Mouse (Mus musculus) lung, embryonic 14.5 days (tissue): ENCODE data around the gene Tipin. TPM values are rescaled to one million over a fixed set of nuclear protein-coding genes. Genes with fewer than 3 reads are reported as not detected.

Source experiments
- ATAC-seq: fragments of 200-750 bp; cut with Nextera tagmentation; 2 replicates; pipeline ENCODE4 v1.8.0; 2017; ENCODE audit warnings: mild to moderate bottlenecking, moderate TSS enrichment, moderate library complexity; ENCODE audit not compliant: insufficient read depth
- DNase-seq: peaks from one replicate; pipeline ENCODE4 v3.0.0-alpha.2; 2015
- H3K27ac ChIP-seq: fragments of 300-500 bp; sonication (generic); 2 replicates; pipeline ENCODE4 v1.5.1; 2014; ENCODE audit warnings: low read depth, mild to moderate bottlenecking, moderate library complexity
- H3K27me3 ChIP-seq: fragments of 300-500 bp; sonication (generic); 2 replicates; pipeline ENCODE4 v1.6.1; 2014; ENCODE audit warnings: low read length, control low read depth; ENCODE audit not compliant: insufficient read depth
- H3K36me3 ChIP-seq: fragments of 300-500 bp; sonication (generic); 2 replicates; pipeline ENCODE4 v1.6.1; 2014; ENCODE audit warnings: control low read depth; ENCODE audit not compliant: insufficient read depth
- H3K4me1 ChIP-seq: fragments of 300-500 bp; sonication (generic); 2 replicates; pipeline ENCODE4 v1.6.1; 2014; ENCODE audit warnings: antibody characterized with exemption, control low read depth; ENCODE audit not compliant: insufficient read depth
- H3K4me2 ChIP-seq: fragments of 300-500 bp; sonication (generic); 2 replicates; pipeline ENCODE4 v1.6.1; 2014; ENCODE audit warnings: mild to moderate bottlenecking
- H3K4me3 ChIP-seq: fragments of 300-500 bp; sonication (generic); 2 replicates; pipeline ENCODE4 v1.5.1; 2014; ENCODE audit warnings: low read depth, low read length
- H3K9ac ChIP-seq: fragments of 300-500 bp; sonication (generic); 2 replicates; pipeline ENCODE4 v1.6.1; 2014
- H3K9me3 ChIP-seq: fragments of 300-500 bp; sonication (generic); 2 replicates; pipeline ENCODE4 v1.6.1; 2016; ENCODE audit warnings: low read depth, low read length, control low read depth
- CTCF ChIP-seq: IDR thresholded peaks from 2 replicates; pipeline ENCODE4 v1.5.1; 2016; ENCODE audit warnings: antibody characterized with exemption, low read depth
- WGBS: fragments of 180-500 bp; shearing (Covaris S2); extraction: QIAGEN DNeasy Blood & Tissue Kit; methylation state at CpG from one replicate; pipeline ENCODE4 v1.1.7; 2014; 5-methylcytosine and 5-hydroxymethylcytosine counted together
- polyA plus RNA-seq: library from polyadenylated mRNA; unstranded; fragments of >200 nt; fragmentation: Nextera tagmentation; extraction: Ambion mirVana; gene quantifications from 2 replicates; pipeline ENCODE4 v1.2.1, GENCODE M21; 2014

Gene Tipin
- polyA plus RNA-seq, 1 experiment from 2014 or later: 288 TPM

DNA sequence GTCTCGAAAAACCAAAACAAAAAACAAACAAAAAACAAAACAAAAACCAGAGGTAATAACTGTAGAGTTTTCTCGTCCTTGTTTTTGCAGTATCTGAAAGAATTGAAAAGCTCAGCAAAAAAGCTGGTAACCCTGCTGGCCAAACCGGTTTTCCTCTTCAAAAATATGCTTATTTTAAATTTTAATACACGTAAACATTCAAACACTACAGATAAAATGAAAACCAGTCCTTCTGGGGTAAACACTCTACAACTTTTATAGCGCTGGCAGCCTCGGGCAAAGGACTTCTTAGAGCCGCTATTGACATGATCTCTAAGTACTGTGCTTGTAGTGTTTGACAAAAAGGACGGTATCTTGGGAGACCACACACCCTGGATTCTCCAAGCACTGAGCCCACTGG, 60.3 kb downstream of the Tipin start:
- WGBS: 55% methylated on average over 8 of the region's 8 CpGs
- Histone ChIP-seq H3K4me3 (peak overlapping the region; percentile 67), H3K9me3 (no peaks in the 10 kb centered on the region)

DNA sequence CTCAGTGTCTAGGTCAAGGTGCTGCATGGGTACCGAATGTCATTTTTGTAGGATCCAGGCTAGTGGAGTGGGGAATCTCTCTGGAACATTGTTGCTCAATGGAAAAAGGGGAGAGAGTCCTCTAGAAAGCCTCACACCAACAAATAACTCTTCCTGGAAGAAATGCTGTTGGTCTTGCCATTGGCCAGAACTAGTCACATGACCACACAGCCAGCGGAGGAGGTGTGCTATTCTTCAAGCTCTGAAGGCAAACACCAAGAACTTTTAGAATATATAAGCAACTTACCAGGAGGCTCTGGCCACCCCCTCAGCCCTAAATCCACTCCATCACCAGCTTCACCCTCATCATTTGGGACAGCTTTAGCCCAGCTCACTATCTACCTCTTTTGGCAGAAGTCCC, 62.3 kb downstream of the Tipin start:
- H3K27me3 ChIP-seq: no peaks in the 10 kb centered on the region
- H3K4me2 ChIP-seq: no peak overlapping the region
- H3K9ac ChIP-seq: no peak overlapping the region

More for the DNA sequence above, 60.3 kb downstream of the Tipin start:
- H3K9ac ChIP-seq: no peak overlapping the region
- H3K27ac ChIP-seq: peak overlapping the region; percentile 100; the same call in 1 of the 2 replicates
- H3K27me3 ChIP-seq: no peaks in the 10 kb centered on the region
- H3K4me1 ChIP-seq: peaks cover 8% of the 10 kb centered on the region; the same call in 1 of the 2 replicates
- peak overlapping the region; percentile 86 for H3K4me2 ChIP-seq
- H3K36me3 ChIP-seq: peaks cover 8% of the 10 kb centered on the region; the same call in 1 of the 2 replicates
- TF ChIP-seq CTCF: no peak
- ATAC-seq: no peak
- peak; percentile 10 for DNase-seq

DNA sequence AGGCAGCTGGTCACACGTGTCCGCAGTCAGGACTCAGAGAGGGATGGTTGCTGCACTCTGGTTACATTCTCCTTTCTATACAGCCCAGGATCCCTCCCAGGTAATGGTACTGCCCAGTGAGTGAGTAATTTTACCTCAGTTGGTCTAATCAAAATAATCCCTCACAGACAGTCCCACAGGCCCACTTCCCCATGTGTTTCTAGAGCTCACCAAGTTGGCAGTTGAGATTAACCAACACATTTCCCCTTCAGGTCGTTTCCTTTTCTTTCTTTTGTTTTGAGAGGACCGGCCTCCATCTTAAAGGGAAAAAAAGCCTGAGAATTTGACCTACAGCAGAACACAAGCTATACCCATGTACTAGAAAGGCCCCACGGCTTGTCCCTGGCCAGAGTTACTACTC, 64.5 kb downstream of the Tipin start:
- ATAC-seq: no peak
- no peaks in the 10 kb centered on the region for H3K9me3 ChIP-seq
- H3K36me3 ChIP-seq: no peaks in the 10 kb centered on the region
- no peak overlapping the region for H3K9ac ChIP-seq
- H3K4me1 ChIP-seq: no peaks in the 10 kb centered on the region
- H3K27me3 ChIP-seq: no peaks in the 10 kb centered on the region
- WGBS: 54% methylated on average over 5 of the region's 5 CpGs
- DNase-seq: no peak
- no peak overlapping the region for H3K27ac ChIP-seq
- TF ChIP-seq CTCF: no peak
- H3K4me3 ChIP-seq: no peak overlapping the region
- no peak overlapping the region for H3K4me2 ChIP-seq

More for the DNA sequence above, 62.3 kb downstream of the Tipin start:
- Histone ChIP-seq H3K4me3 (no peak overlapping the region), H3K9me3 (no peaks in the 10 kb centered on the region), H3K27ac (no peak overlapping the region), H3K36me3 (no peaks in the 10 kb centered on the region), H3K4me1 (peaks cover 8% of the 10 kb centered on the region; the same call in 1 of the 2 replicates)
- TF ChIP-seq CTCF: no peak
- 80% methylated on average over 2 of the region's 2 CpGs for WGBS
- no peak for DNase-seq
- no peak for ATAC-seq

DNA sequence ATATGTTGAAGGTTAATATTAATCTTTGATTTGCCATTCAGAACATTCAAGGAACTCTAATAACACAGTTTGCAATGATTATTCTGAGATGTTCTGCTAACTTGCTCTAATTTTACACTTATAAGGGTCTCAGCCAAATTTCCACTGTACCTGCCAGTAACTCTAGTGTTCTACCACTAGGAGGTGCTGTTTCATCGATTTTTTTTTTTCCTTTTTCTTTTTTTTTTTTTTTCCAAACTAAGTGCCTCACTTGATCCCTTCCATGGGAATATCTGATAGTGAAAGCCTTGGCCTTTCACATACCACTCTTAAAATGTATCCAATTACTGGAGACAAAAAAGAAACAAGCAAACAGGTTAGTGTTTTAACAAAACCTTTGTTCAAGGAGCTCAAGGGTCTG, 66.0 kb downstream of the Tipin start:
- DNase-seq (peak; percentile 78), ATAC-seq (no peak)
- H3K27ac ChIP-seq: no peak overlapping the region
- no peak overlapping the region for H3K4me2 ChIP-seq
- H3K9me3 ChIP-seq: no peaks in the 10 kb centered on the region
- no peak overlapping the region for H3K9ac ChIP-seq
- H3K36me3 ChIP-seq: no peaks in the 10 kb centered on the region
- no peak overlapping the region for H3K4me3 ChIP-seq
- 0% methylated on average over 1 of the region's 1 CpGs for WGBS
- peak; percentile 73 for TF ChIP-seq CTCF
- H3K4me1 ChIP-seq: no peaks in the 10 kb centered on the region
- H3K27me3 ChIP-seq: no peaks in the 10 kb centered on the region

DNA sequence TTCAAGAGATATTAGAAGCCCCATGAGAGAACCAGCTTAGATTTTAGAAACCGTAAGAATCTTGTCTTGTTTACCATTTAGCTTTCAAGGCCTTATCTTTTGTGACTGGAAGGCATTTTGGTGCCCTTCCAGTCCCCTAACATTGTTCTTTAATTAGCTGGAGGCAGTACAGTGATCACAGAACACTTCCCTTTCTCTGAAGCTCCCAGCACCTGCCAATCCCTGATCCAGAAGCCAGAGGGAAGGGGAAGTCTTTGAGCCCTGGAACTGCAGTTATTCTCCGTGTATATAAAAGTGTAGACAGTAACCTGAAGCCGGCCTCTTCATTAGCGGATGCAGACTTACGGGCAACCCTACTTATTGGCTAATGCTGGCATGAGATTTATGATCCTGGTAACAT, 68.1 kb downstream of the Tipin start:
- no peaks in the 10 kb centered on the region for H3K27me3 ChIP-seq
- no peaks in the 10 kb centered on the region for H3K4me1 ChIP-seq
- H3K4me3 ChIP-seq: no peak overlapping the region
- H3K4me2 ChIP-seq: no peak overlapping the region
- no peaks in the 10 kb centered on the region for H3K9me3 ChIP-seq
- no peak overlapping the region for H3K27ac ChIP-seq
- WGBS: 46% methylated on average over 5 of the region's 5 CpGs
- ATAC-seq: no peak
- TF ChIP-seq CTCF: no peak
- no peak for DNase-seq
- no peak overlapping the region for H3K9ac ChIP-seq
- H3K36me3 ChIP-seq: no peaks in the 10 kb centered on the region

DNA sequence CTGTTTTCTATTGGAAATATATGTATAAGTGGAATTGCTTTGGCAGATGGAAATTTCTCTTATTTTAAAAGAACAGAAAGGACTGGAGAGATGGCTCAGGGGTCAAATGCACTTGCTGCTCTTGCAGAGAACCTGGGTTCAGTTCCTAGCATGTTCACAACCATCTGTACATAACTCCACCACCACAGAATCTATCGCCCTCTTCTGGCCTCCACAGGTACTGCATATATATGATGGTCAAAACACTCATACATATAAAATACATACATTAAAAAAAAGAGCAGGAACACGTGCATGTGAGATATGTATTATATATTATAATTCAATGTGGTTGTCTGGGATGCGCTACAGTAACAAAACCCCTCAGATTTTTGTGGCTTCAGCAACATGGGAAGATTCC, 69.8 kb downstream of the Tipin start:
- Histone ChIP-seq H3K27ac (no peak overlapping the region), H3K9me3 (no peaks in the 10 kb centered on the region), H3K4me3 (no peak overlapping the region), H3K36me3 (no peaks in the 10 kb centered on the region), H3K4me1 (no peaks in the 10 kb centered on the region), H3K4me2 (no peak overlapping the region), H3K9ac (no peak overlapping the region), H3K27me3 (no peaks in the 10 kb centered on the region)
- 42% methylated on average over 3 of the region's 3 CpGs for WGBS
- peak; percentile 42 for DNase-seq
- TF ChIP-seq CTCF: peak; percentile 62
- ATAC-seq: no peak

Other genes starting within 250 kb of the Tipin start
- 0.13 TPM in 1 of 2 replicates, not detected in the other for gene Lctl, start 164.4 kb upstream of the Tipin start, polyA plus RNA-seq
- gene Zwilch, start 108.5 kb upstream of the Tipin start, polyA plus RNA-seq: 31.4 and 33.6 TPM in 2 replicates
- gene Rpl4, start 108.2 kb upstream of the Tipin start, polyA plus RNA-seq: 1,349 and 1,368 TPM in 2 replicates
- gene Snapc5, start 102.3 kb upstream of the Tipin start, polyA plus RNA-seq: 23.2 and 24.7 TPM in 2 replicates
- 2.7 and 3.6 TPM in 2 replicates for gene Uchl4, start 46.4 kb upstream of the Tipin start, polyA plus RNA-seq
- 69.2 and 71.2 TPM in 2 replicates for gene Map2k1, start 27.9 kb upstream of the Tipin start, polyA plus RNA-seq
- gene Dis3l, start 59.7 kb downstream of the Tipin start, polyA plus RNA-seq: 24.0 and 24.6 TPM in 2 replicates
- 1.1 and 1.6 TPM in 2 replicates for gene Megf11, start 104.0 kb downstream of the Tipin start, polyA plus RNA-seq